Mouse (Mus musculus) embryonic facial prominence, embryonic 14.5 days (tissue): ENCODE data around the gene Prg2. TPM values are rescaled to one million over a fixed set of nuclear protein-coding genes. Genes with fewer than 3 reads are reported as not detected.

Experiments used
- ATAC-seq: fragments of 200-750 bp; cut with Nextera tagmentation; 2 replicates; pipeline ENCODE4 v1.8.0; 2017; ENCODE audit warnings: low read depth, moderate number of reproducible peaks, moderate TSS enrichment
- DNase-seq: peaks from one replicate; pipeline ENCODE4 v3.0.0-alpha.2; 2015; ENCODE audit warnings: low spot score
- H3K27ac ChIP-seq: fragments of 300-500 bp; sonication (generic); replicated peaks from 2 replicates; pipeline ENCODE4 v1.5.1; 2014; ENCODE audit warnings: low read depth, mild to moderate bottlenecking, low read length, moderate library complexity
- H3K27me3 ChIP-seq: fragments of 300-500 bp; sonication (generic); replicated peaks from 2 replicates; pipeline ENCODE4 v1.6.1; 2014; ENCODE audit warnings: low read length; ENCODE audit not compliant: control insufficient read depth, insufficient read depth
- H3K36me3 ChIP-seq: fragments of 300-500 bp; sonication (generic); 2 replicates; pipeline ENCODE4 v1.6.1; 2014; ENCODE audit warnings: low read length, mixed read lengths; ENCODE audit not compliant: control insufficient read depth, insufficient read depth
- H3K4me1 ChIP-seq: fragments of 300-500 bp; sonication (generic); 2 replicates; pipeline ENCODE4 v1.6.1; 2014; ENCODE audit warnings: antibody characterized with exemption, low read length; ENCODE audit not compliant: control insufficient read depth, insufficient read depth
- H3K4me2 ChIP-seq: fragments of 300-500 bp; sonication (generic); 2 replicates; pipeline ENCODE4 v1.6.1; 2014; ENCODE audit warnings: low read depth, mild to moderate bottlenecking, low read length, moderate library complexity, mixed read lengths
- H3K4me3 ChIP-seq: fragments of 300-500 bp; sonication (generic); 2 replicates; pipeline ENCODE4 v1.5.1; 2014; ENCODE audit warnings: low read depth, mild to moderate bottlenecking, low read length
- H3K9ac ChIP-seq: fragments of 300-500 bp; sonication (generic); 2 replicates; pipeline ENCODE4 v1.6.1; 2014; ENCODE audit warnings: low read depth, mild to moderate bottlenecking, low read length, moderate library complexity, mixed read lengths
- H3K9me3 ChIP-seq: fragments of 300-500 bp; sonication (generic); 2 replicates; pipeline ENCODE4 v1.6.1; 2016; ENCODE audit warnings: low read length; ENCODE audit not compliant: control insufficient read depth
- WGBS: fragments of 180-500 bp; shearing (Covaris S2); extraction: QIAGEN DNeasy Blood & Tissue Kit; methylation state at CpG from one replicate; pipeline ENCODE4 v1.1.7; 2014; 5-methylcytosine and 5-hydroxymethylcytosine counted together
- polyA plus RNA-seq: library from polyadenylated mRNA; unstranded; fragments of >200 nt; fragmentation: Nextera tagmentation; extraction: Ambion mirVana; gene quantifications from 2 replicates; pipeline ENCODE4 v1.2.1, GENCODE M21; 2014

Gene Prg2
- polyA plus RNA-seq, 1 experiment from 2014 or later: not detected

DNA sequence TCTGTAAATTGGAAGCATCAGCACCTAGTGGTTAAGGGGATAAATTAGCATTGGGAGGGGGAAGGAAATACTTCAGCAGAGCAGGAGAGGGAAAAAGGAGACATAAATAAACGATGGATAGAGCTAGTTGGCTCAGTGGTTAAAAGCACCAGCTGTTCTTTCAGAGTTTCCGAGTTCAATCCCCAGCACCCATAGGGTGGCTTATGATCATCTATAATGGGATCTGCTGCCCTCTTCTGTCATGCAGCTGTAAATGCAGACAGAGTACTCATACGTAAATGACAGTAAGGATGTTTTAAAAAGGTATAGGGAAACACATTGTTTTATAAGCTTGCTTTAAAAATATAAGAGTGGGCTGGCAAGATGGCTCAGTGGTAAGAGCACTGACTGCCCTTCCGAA lies 27.5 kb downstream of the Prg2 start:
- H3K36me3 ChIP-seq: no peaks in the 10 kb centered on the region
- ATAC-seq (no peak), DNase-seq (no peak)
- no peak overlapping the region for H3K4me2 ChIP-seq
- no peak overlapping the region for H3K27ac ChIP-seq
- H3K9me3 ChIP-seq: no peaks in the 10 kb centered on the region
- WGBS: 26% methylated on average over 4 of the region's 4 CpGs
- no peaks in the 10 kb centered on the region for H3K27me3 ChIP-seq
- no peak overlapping the region for H3K9ac ChIP-seq
- 0 out of 2 replicates have a peak, but pooled peaks cover 3% of the 10 kb centered on the region for H3K4me1 ChIP-seq
- no peak overlapping the region for H3K4me3 ChIP-seq

DNA sequence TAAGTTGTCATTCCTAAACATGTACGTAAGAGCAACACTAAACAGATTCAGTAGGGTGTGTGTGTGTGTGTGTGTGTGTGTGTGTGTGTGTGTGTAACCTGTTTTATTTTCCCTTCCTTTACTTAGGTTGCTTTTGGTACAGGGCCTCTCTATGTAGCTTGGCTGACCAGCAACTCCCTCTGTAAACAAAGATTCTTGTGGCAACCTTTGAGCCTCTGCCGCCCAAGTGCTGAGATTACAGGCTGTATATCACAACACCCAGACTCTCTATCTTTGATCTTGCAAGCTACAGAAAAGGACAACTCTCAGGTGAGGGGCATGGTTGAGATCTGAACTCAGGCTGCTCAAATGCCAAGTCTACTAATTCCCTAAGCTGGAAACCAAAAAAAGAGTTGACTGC lies 29.0 kb downstream of the Prg2 start:
- Histone ChIP-seq H3K9me3 (no peaks in the 10 kb centered on the region), H3K9ac (no peak overlapping the region), H3K4me1 (0 out of 2 replicates have a peak, but pooled peaks cover 3% of the 10 kb centered on the region), H3K4me2 (no peak overlapping the region), H3K27me3 (no peaks in the 10 kb centered on the region), H3K27ac (no peak overlapping the region), H3K36me3 (no peaks in the 10 kb centered on the region), H3K4me3 (no peak overlapping the region)
- ATAC-seq (no peak), DNase-seq (no peak)
- WGBS: 58% methylated on average over 2 of the region's 2 CpGs

DNA sequence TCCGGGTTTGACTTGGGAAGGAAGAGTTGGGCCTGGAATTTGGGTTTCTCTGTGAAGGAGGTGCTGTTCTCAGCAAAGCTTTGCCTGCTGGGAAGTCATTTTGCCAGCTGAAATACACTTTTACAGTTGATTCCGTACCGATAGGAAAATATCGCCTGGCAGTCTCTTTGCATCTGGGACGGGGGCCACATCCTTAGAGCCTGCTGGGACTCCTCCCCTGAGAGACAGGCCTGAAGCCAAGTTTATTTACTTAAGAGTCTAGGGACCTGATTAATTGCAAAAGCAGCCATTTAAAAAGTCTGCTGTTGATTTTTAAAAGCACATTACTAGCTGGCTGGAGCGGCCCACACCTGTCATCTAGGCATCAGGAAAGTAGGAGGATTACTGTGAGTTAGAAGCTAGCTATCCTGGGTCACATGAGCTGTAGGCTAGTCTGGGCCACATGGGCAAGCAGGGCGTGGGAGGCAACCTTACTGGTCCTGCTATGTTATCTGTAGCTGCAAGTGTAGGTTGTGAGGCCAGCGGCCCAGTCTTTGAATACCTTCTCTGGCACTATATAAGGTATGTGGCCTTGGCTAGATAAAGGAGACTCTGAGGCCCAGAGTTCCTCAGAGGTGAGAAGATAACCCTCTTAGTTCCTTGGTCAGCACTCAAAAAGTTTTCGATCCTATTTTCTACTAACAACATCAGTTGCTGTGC lies 31.8 kb downstream of the Prg2 start:
- Histone ChIP-seq H3K27me3 (no peaks in the 10 kb centered on the region), H3K9ac (no peak overlapping the region), H3K27ac (no peak overlapping the region), H3K4me2 (no peak overlapping the region), H3K9me3 (no peaks in the 10 kb centered on the region), H3K4me1 (0 out of 2 replicates have a peak, but pooled peaks cover 3% of the 10 kb centered on the region), H3K36me3 (no peaks in the 10 kb centered on the region), H3K4me3 (no peak overlapping the region)
- WGBS: 60% methylated on average over 9 of the region's 9 CpGs
- DNase-seq: peak; percentile 32
- no peak for ATAC-seq

DNA sequence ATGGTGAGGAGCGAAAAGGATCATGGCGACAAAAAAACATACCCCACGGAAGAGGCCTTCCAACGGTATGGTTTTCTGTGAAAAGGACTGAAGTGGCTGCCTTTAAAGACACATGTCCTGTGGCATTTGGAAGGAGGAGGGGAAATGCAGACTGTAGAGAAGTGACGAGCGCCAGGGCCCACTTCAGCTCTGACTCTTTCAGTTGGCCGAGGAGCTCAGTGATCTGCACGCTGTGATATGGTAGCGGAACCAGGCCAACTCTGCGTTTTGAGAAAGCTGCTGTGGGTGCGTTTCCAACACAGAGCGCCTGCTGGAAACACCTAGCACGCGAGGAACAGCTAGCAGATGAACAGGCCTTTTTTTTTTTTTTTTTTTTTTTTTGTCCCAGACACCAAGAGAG lies 32.4 kb downstream of the Prg2 start:
- Histone ChIP-seq H3K9ac (no peak overlapping the region), H3K4me2 (no peak overlapping the region), H3K4me3 (no peak overlapping the region), H3K4me1 (0 out of 2 replicates have a peak, but pooled peaks cover 3% of the 10 kb centered on the region), H3K36me3 (no peaks in the 10 kb centered on the region), H3K27ac (no peak overlapping the region), H3K27me3 (no peaks in the 10 kb centered on the region), H3K9me3 (no peaks in the 10 kb centered on the region)
- DNase-seq (no peak), ATAC-seq (no peak)
- 85% methylated on average over 14 of the region's 14 CpGs for WGBS

DNA sequence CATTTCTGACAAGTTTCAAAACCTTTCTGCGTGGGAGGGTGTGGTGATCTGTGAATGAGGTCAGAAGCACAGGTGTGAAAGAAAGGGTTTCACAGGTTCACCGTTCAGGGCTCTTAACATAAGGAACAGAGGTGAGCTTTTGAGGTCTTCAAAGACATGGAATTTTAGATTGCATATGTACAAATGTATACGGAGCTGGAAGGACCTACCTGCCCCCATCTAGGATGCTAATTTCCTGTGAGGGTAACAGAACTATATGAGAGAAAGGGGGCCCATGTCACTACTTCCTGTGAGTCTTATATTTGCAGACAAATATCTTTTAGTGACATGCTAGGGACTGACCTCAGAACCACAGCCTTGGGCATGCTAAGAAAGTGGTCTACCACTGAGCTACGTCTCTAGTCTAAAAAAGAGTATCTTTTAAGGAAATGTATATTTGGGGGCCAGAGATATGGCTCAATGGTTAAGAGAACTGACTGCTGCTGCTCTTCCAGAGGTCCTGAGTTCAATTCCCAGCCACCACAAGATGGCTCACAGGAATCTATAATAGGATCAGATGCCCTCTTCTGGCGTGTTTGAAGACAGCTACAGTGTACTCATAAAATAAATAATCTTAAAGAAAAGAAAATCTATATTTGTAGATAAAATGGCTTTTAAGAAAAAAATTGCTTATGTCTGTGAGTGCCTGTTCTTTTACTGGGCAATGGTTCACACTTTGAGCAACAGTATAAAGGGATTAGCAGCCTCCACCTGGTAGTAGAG lies 33.7 kb downstream of the Prg2 start:
- ATAC-seq (no peak), DNase-seq (no peak)
- WGBS: 80% methylated on average over 5 of the region's 5 CpGs

DNA sequence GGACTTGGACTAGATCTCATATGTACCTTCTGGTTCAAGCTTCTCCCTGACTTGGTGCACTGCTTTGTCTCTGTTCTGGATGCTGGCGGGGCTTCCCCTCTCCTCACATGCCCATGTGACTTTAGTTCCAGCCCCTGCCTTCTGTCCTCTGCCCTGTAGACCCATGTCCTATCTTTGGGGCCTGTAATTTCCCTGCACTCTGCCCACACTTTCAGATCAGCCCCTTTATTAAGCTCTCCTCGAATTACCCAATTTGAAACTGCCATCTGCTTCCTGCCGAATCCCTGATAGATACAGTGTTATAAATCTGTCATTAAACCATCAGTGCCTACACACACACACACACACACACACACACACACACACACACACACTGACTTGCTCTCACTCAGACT lies 34.3 kb downstream of the Prg2 start:
- H3K27ac ChIP-seq: no peak overlapping the region
- no peak overlapping the region for H3K4me3 ChIP-seq
- H3K9me3 ChIP-seq: no peaks in the 10 kb centered on the region
- H3K4me1 ChIP-seq: 0 out of 2 replicates have a peak, but pooled peaks cover 3% of the 10 kb centered on the region
- H3K36me3 ChIP-seq: no peaks in the 10 kb centered on the region
- 57% methylated on average over 3 of the region's 3 CpGs for WGBS
- no peak overlapping the region for H3K9ac ChIP-seq
- no peak; the same call in 1 of the 2 replicates for ATAC-seq
- H3K27me3 ChIP-seq: no peaks in the 10 kb centered on the region
- no peak overlapping the region for H3K4me2 ChIP-seq
- DNase-seq: no peak

More for the DNA sequence above, 33.7 kb downstream of the Prg2 start:
- Histone ChIP-seq H3K9me3 (no peaks in the 10 kb centered on the region), H3K9ac (no peak overlapping the region), H3K36me3 (no peaks in the 10 kb centered on the region), H3K4me3 (no peak overlapping the region), H3K27me3 (no peaks in the 10 kb centered on the region), H3K4me1 (0 out of 2 replicates have a peak, but pooled peaks cover 3% of the 10 kb centered on the region), H3K27ac (no peak overlapping the region), H3K4me2 (no peak overlapping the region)

DNA sequence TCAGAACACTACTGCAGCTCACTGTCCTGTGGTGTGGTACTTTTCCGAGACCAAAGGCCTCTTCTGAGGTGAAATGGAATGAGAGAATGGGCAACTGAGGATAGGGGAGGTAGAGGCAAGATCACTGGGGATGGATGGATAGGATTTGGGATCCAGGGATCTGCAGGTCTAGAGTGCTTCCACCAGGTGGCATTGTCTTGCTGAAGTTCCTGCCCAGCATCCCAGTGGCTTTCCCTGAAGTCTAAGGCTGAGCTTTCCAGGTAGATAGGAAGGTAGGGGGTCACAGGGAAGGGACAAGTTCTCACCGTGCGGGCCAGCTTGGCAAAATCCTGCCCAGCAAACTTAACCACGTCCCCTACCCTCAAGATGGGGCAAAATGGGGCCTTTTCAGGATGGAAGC lies 41.8 kb downstream of the Prg2 start:
- H3K27me3 ChIP-seq: no peaks in the 10 kb centered on the region
- WGBS: 31% methylated on average over 4 of the region's 4 CpGs
- H3K4me1 ChIP-seq: no peaks in the 10 kb centered on the region
- no peak overlapping the region for H3K27ac ChIP-seq
- no peaks in the 10 kb centered on the region for H3K36me3 ChIP-seq
- no peaks in the 10 kb centered on the region for H3K9me3 ChIP-seq
- H3K9ac ChIP-seq: no peak overlapping the region
- ATAC-seq (no peak), DNase-seq (peak; percentile 43)
- H3K4me2 ChIP-seq: no peak overlapping the region
- no peak overlapping the region for H3K4me3 ChIP-seq

DNA sequence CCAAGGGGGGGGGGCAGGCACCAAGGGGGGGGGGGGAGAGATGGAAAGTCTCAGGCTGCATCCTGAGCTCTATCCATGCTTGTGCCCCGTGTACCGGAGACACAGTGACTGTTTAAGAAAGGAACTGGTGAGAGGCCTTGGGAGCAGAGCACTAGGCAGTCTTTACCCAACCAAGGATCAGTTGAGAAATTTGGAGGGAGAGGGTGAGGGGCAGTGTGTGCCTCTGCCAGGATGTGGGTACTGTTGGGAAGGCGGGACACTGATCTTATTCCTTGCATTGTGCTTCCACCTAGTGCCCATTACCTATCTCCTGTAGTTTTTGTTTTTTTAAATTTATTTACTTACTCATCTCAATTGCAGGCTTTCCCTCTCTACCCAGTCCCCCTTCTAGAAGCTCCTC lies 45.9 kb downstream of the Prg2 start:
- H3K4me2 ChIP-seq: no peak overlapping the region
- no peaks in the 10 kb centered on the region for H3K9me3 ChIP-seq
- H3K4me3 ChIP-seq: no peak overlapping the region
- no peaks in the 10 kb centered on the region for H3K36me3 ChIP-seq
- ATAC-seq: no peak
- no peaks in the 10 kb centered on the region for H3K27me3 ChIP-seq
- H3K4me1 ChIP-seq: no peaks in the 10 kb centered on the region
- no peak overlapping the region for H3K9ac ChIP-seq
- H3K27ac ChIP-seq: no peak overlapping the region
- WGBS: 61% methylated on average over 3 of the region's 3 CpGs
- no peak for DNase-seq
